Mouse (Mus musculus) liver, adult 2 months (tissue): ENCODE measurements around the gene Pelp1.

Experiments
- CTCF ChIP-seq: fragments of 200-500 bp; IDR thresholded peaks from 2 replicates; pipeline ENCODE4 v1.5.1; 2011; ENCODE audit warnings: low read depth, low read length, control low read depth
- POLR2A ChIP-seq: fragments of 200-500 bp; IDR thresholded peaks from 2 replicates; pipeline ENCODE4 v1.6.1; 2011; ENCODE audit warnings: low read length, control low read depth; ENCODE audit not compliant: insufficient read depth; ENCODE audit errors: extremely low read depth

DNA sequence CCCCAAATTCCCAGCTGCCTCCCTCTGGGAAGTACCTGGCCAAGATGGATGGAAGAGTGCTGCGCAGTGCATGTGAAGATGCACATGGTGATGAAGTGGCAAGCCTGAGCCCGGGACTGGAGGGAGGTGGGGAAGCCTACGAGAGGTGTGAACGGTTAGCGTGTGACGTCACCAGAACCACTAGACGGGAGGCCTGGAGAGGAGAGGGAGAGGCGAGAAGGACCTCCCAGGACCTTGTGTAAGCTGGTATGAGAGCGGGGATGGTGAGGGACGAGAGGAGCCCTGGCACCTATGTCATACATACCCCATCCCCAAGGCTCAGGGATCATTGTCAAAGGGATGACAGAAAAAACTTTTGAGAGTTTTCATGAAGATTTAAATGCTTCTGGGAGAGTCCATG, 64.8 kb downstream of the Pelp1 start:
- TF ChIP-seq CTCF: no peak
- TF ChIP-seq POLR2A: no peak
